26 mouse cellular contexts compared by ENCODE assay signal in genomic region chr4:134009709-134010108, GRCm38 (mm10). TPM values are rescaled to one million over a fixed set of nuclear protein-coding genes. Genes with fewer than 3 reads are reported as not detected.
DNase-seq lines count a peak whose midpoint lies in the region; ATAC-seq and TF ChIP-seq lines count a peak whose summit lies in the region.
"Had no signal": no experiment of that assay in that cellular context is flagged by ENCODE, and none has a peak within 500 bp of the region (broad histone marks: within the 10 kb centered on the region; RNA-seq: fewer than 3 reads in every experiment).

No protein-coding gene starts in this region.

- H3K27me3 ChIP-seq in intestine, postnatal 0 days (replicated peaks; ENCODE audit: control insufficient read depth, insufficient read depth, low read length): no peaks in the 10 kb centered on the region
- no peaks in the 10 kb centered on the region for H3K27me3 ChIP-seq in intestine, embryonic 16.5 days (replicated peaks; ENCODE audit: control insufficient read depth, insufficient read depth, low read length)
- H3K27me3 ChIP-seq in stomach, embryonic 15.5 days (replicated peaks): no peaks in the 10 kb centered on the region
- no peaks in the 10 kb centered on the region for H3K27me3 ChIP-seq in heart, embryonic 10.5 days (ENCODE audit: insufficient read depth, poor library complexity, severe bottlenecking)
- H3K27me3 ChIP-seq: heart, embryonic 13.5 days; hindbrain, embryonic 12.5 days; Patski had no signal

- H3K9me3 ChIP-seq in intestine, postnatal 0 days (ENCODE audit: control insufficient read depth): no peaks in the 10 kb centered on the region
- no peaks in the 10 kb centered on the region for H3K9me3 ChIP-seq in intestine, embryonic 16.5 days (ENCODE audit: control insufficient read depth, low read length)
- no peaks in the 10 kb centered on the region for H3K9me3 ChIP-seq in stomach, embryonic 15.5 days
- H3K9me3 ChIP-seq in heart, embryonic 10.5 days: no peaks in the 10 kb centered on the region
- H3K9me3 ChIP-seq: forebrain, embryonic 15.5 days; G1E; heart, embryonic 13.5 days; hindbrain, embryonic 12.5 days had no signal

- no peak overlapping the region for H3K4me3 ChIP-seq in intestine, postnatal 0 days (ENCODE audit: low read depth, low read length)
- H3K4me3 ChIP-seq in intestine, embryonic 16.5 days (ENCODE audit: low read length): no peak overlapping the region
- no peak overlapping the region for H3K4me3 ChIP-seq in stomach, embryonic 15.5 days (replicated peaks)
- H3K4me3 ChIP-seq in heart, embryonic 10.5 days: no peak overlapping the region
- H3K4me3 ChIP-seq: forebrain, embryonic 15.5 days; heart, embryonic 13.5 days; hindbrain, embryonic 12.5 days had no signal

- no peaks in the 10 kb centered on the region for H3K4me1 ChIP-seq in intestine, postnatal 0 days (replicated peaks; ENCODE audit: control insufficient read depth, insufficient read depth, low read length)
- no peaks in the 10 kb centered on the region for H3K4me1 ChIP-seq in intestine, embryonic 16.5 days (ENCODE audit: control insufficient read depth, insufficient read depth, low read length)
- no peaks in the 10 kb centered on the region for H3K4me1 ChIP-seq in stomach, embryonic 15.5 days
- peaks cover 43% of the 10 kb centered on the region for H3K4me1 ChIP-seq in heart, embryonic 10.5 days

- peak; percentile 70 for DNase-seq in yolk sac, embryonic 10.5 days (ENCODE audit: low spot score)
- no peak for DNase-seq in heart, embryonic 10.5 days (ENCODE audit: low spot score)
- no peak for DNase-seq in thymus, postnatal 0 days (ENCODE audit: low spot score)
- DNase-seq: adrenal gland, postnatal 10 days; adrenal gland, postnatal 36 days; cerebellum, adult 18-20 months; cerebellum, adult 9-10 months; cerebellum, postnatal 14 days; gastrocnemius, postnatal 25 days; heart, adult 18-20 months; heart, postnatal 14 days; heart, postnatal 4 days had no signal

- H3K27ac ChIP-seq in intestine, postnatal 0 days (ENCODE audit: low read depth, low read length): no peak overlapping the region
- no peak overlapping the region for H3K27ac ChIP-seq in intestine, embryonic 16.5 days (ENCODE audit: low read length)
- H3K27ac ChIP-seq in stomach, embryonic 15.5 days: peak overlapping the region; percentile 57; the same call in 1 of the 2 replicates
- H3K27ac ChIP-seq in heart, embryonic 10.5 days: no peak overlapping the region
- H3K27ac ChIP-seq: forebrain, embryonic 15.5 days; heart, embryonic 13.5 days; hindbrain, embryonic 12.5 days had no signal

- no peak for TF ChIP-seq CTCF in intestine, postnatal 0 days (IDR thresholded peaks at IDR 0.05; ENCODE audit: low read depth)

- no peak overlapping the region for H3K9ac ChIP-seq in intestine, postnatal 0 days (ENCODE audit: low read depth, low read length)
- no peak overlapping the region for H3K9ac ChIP-seq in intestine, embryonic 16.5 days (ENCODE audit: low read depth, low read length)
- no peak overlapping the region for H3K9ac ChIP-seq in stomach, embryonic 15.5 days
- H3K9ac ChIP-seq: forebrain, embryonic 15.5 days; heart, embryonic 13.5 days; hindbrain, embryonic 12.5 days had no signal

- WGBS in intestine, postnatal 0 days: 39% methylated on average over 6 of the region's 6 CpGs
- WGBS in intestine, embryonic 16.5 days: 49% methylated on average over 6 of the region's 6 CpGs
- WGBS in stomach, embryonic 15.5 days: 49% methylated on average over 6 of the region's 6 CpGs
- 76% methylated on average over 6 of the region's 6 CpGs for WGBS in heart, embryonic 10.5 days

- ATAC-seq in intestine, postnatal 0 days: peak; percentile 34; the same call in 1 of the 2 replicates
- ATAC-seq in intestine, embryonic 16.5 days: no peak
- peak; percentile 52; the same call in 1 of the 2 replicates for ATAC-seq in stomach, embryonic 15.5 days (ENCODE audit: insufficient read depth, low FRiP score, low read depth)
- ATAC-seq: forebrain, embryonic 15.5 days; hindbrain, embryonic 16.5 days; Patski had no signal

- no peak overlapping the region for H3K4me2 ChIP-seq in intestine, postnatal 0 days (replicated peaks; ENCODE audit: low read depth)
- no peak overlapping the region for H3K4me2 ChIP-seq in intestine, embryonic 16.5 days (ENCODE audit: low read depth, low read length)
- H3K4me2 ChIP-seq in stomach, embryonic 15.5 days: no peak overlapping the region
- H3K4me2 ChIP-seq: forebrain, embryonic 15.5 days; heart, embryonic 13.5 days; hindbrain, embryonic 12.5 days had no signal

- H3K36me3 ChIP-seq in intestine, postnatal 0 days (ENCODE audit: control insufficient read depth, insufficient read depth): no peaks in the 10 kb centered on the region
- H3K36me3 ChIP-seq in intestine, embryonic 16.5 days (ENCODE audit: control insufficient read depth, insufficient read depth, low read length): no peaks in the 10 kb centered on the region
- no peaks in the 10 kb centered on the region for H3K36me3 ChIP-seq in stomach, embryonic 15.5 days
- peaks cover 8% of the 10 kb centered on the region for H3K36me3 ChIP-seq in heart, embryonic 10.5 days
- H3K36me3 ChIP-seq: forebrain, embryonic 15.5 days; G1E; heart, embryonic 13.5 days; hindbrain, embryonic 12.5 days had no signal

RNA-seq across cellular contexts. Expression of gene Lin28a, which starts 8.9 kb away (rescaled TPM):
- not detected in 2 replicates for polyA plus RNA-seq in intestine, postnatal 0 days (2015; fragmentation: Nextera tagmentation; extraction: Ambion mirVana)
- 0.10 TPM in 2 replicates for polyA plus RNA-seq in intestine, embryonic 16.5 days (2015; fragmentation: Nextera tagmentation; extraction: Ambion mirVana)
- 0.12 and 0.17 TPM in 2 replicates for polyA plus RNA-seq in stomach, embryonic 15.5 days (2015; fragmentation: Nextera tagmentation; extraction: Ambion mirVana)
- 4.4 and 12.4 TPM in 2 replicates for polyA plus RNA-seq in heart, embryonic 10.5 days (2016; fragmentation: Nextera tagmentation; extraction: Ambion mirVana)
- 0.04 and 0.13 TPM in 2 replicates for polyA plus RNA-seq in thymus, postnatal 0 days (2015; fragmentation: Nextera tagmentation; extraction: Ambion mirVana)
- polyA plus RNA-seq: embryonic facial prominence, embryonic 14.5 days; forebrain, embryonic 15.5 days; G1E; gonadal fat pad, adult 2 months; heart, embryonic 16.5 days; Patski had no signal

RNA-seq across cellular contexts. Expression of gene Dhdds, which starts 9.0 kb away (rescaled TPM):
- polyA plus RNA-seq in intestine, postnatal 0 days (2015; fragmentation: Nextera tagmentation; extraction: Ambion mirVana): 26.1 TPM in 2 replicates
- polyA plus RNA-seq in intestine, embryonic 16.5 days (2015; fragmentation: Nextera tagmentation; extraction: Ambion mirVana): 41.3 and 45.4 TPM in 2 replicates
- 39.9 and 41.5 TPM in 2 replicates for polyA plus RNA-seq in stomach, embryonic 15.5 days (2015; fragmentation: Nextera tagmentation; extraction: Ambion mirVana)
- 34.1 and 39.0 TPM in 2 replicates for polyA plus RNA-seq in heart, embryonic 10.5 days (2016; fragmentation: Nextera tagmentation; extraction: Ambion mirVana)
- 26.2 and 29.8 TPM in 2 replicates for polyA plus RNA-seq in thymus, postnatal 0 days (2015; fragmentation: Nextera tagmentation; extraction: Ambion mirVana)

RNA-seq across cellular contexts. Expression of gene Hmgn2, which starts 41.3 kb away (rescaled TPM):
- polyA plus RNA-seq in intestine, postnatal 0 days (2015; fragmentation: Nextera tagmentation; extraction: Ambion mirVana): 605 and 661 TPM in 2 replicates
- 1,469 and 1,670 TPM in 2 replicates for polyA plus RNA-seq in intestine, embryonic 16.5 days (2015; fragmentation: Nextera tagmentation; extraction: Ambion mirVana)
- polyA plus RNA-seq in stomach, embryonic 15.5 days (2015; fragmentation: Nextera tagmentation; extraction: Ambion mirVana): 1,858 and 2,056 TPM in 2 replicates
- 2,048 and 2,274 TPM in 2 replicates for polyA plus RNA-seq in heart, embryonic 10.5 days (2016; fragmentation: Nextera tagmentation; extraction: Ambion mirVana)
- polyA plus RNA-seq in thymus, postnatal 0 days (2015; fragmentation: Nextera tagmentation; extraction: Ambion mirVana): 2,843 and 2,903 TPM in 2 replicates

RNA-seq across cellular contexts. Expression of gene Zfp683, which starts 43.9 kb away (rescaled TPM):
- polyA plus RNA-seq in intestine, postnatal 0 days (2015; fragmentation: Nextera tagmentation; extraction: Ambion mirVana): not detected in 2 replicates
- polyA plus RNA-seq in intestine, embryonic 16.5 days (2015; fragmentation: Nextera tagmentation; extraction: Ambion mirVana): not detected in 2 replicates
- polyA plus RNA-seq in stomach, embryonic 15.5 days (2015; fragmentation: Nextera tagmentation; extraction: Ambion mirVana): not detected in 2 replicates
- polyA plus RNA-seq in heart, embryonic 10.5 days (2016; fragmentation: Nextera tagmentation; extraction: Ambion mirVana): not detected in 2 replicates
- polyA plus RNA-seq in thymus, postnatal 0 days (2015; fragmentation: Nextera tagmentation; extraction: Ambion mirVana): 0.57 and 0.60 TPM in 2 replicates
- polyA plus RNA-seq: embryonic facial prominence, embryonic 11.5 days; embryonic facial prominence, embryonic 14.5 days; forebrain, embryonic 11.5 days; forebrain, embryonic 15.5 days; G1E; heart, embryonic 13.5 days; hindbrain, embryonic 12.5 days; hindbrain, embryonic 16.5 days; Patski had no signal

RNA-seq across cellular contexts. Expression of gene Crybg2, which starts 50.9 kb away (rescaled TPM):
- 17.9 and 22.5 TPM in 2 replicates for polyA plus RNA-seq in intestine, postnatal 0 days (2015; fragmentation: Nextera tagmentation; extraction: Ambion mirVana)
- 22.3 and 22.9 TPM in 2 replicates for polyA plus RNA-seq in intestine, embryonic 16.5 days (2015; fragmentation: Nextera tagmentation; extraction: Ambion mirVana)
- polyA plus RNA-seq in stomach, embryonic 15.5 days (2015; fragmentation: Nextera tagmentation; extraction: Ambion mirVana): 11.1 and 11.9 TPM in 2 replicates
- polyA plus RNA-seq in heart, embryonic 10.5 days (2016; fragmentation: Nextera tagmentation; extraction: Ambion mirVana): 0.78 and 2.7 TPM in 2 replicates
- 6.1 and 6.4 TPM in 2 replicates for polyA plus RNA-seq in thymus, postnatal 0 days (2015; fragmentation: Nextera tagmentation; extraction: Ambion mirVana)
- polyA plus RNA-seq: heart, embryonic 13.5 days had no signal
